Mouse (Mus musculus): ENCODE results near the gene Cish.

DNA sequence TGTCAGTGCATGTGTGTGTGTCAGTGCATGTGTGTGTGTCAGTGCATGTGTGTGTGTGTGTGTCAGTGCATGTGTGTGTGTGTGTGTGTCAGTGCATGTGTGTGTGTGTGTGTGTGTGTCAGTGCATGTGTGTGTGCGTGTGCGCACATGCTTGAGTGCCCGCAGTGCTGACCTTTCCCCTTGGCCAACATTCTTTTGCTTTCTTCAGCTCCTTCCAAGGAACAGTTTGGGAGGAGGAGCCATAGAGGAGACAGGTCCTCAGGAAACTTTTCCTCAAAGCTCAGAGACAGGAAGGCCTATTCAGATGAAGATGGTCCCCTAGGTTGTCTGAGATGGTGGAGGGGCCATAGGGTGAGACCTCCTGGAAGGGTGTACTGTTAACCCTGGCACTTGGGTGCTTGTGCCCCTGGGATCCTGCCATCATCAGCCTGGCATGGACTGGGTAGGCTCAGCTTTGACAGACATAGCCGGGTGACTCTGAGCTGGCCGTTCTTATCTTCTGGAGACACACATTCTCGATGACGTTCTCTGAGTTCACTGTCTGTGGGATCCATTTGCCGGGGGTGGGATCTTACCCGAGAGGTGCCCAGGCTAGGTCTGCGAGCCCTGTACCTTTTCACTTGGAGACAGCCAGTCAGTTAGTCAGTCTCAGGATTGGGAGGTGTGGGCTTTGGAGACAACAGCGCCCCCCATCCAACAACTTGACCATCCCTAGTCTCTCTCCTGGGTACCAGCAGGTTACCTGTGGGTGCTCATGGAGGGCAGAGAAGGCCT lies 11.5 kb downstream of the Cish start:
- no peak for TF ChIP-seq CTCF (IDR thresholded peaks at IDR 0.05; ENCODE audit: insufficient read depth, low read depth, low read length)
- TF ChIP-seq POLR2A (IDR thresholded peaks at IDR 0.05; ENCODE audit: insufficient read depth, low read depth, low read length) = no peak
